Mouse (Mus musculus): ENCODE measurements around the gene Rab1a.

Gene Rab1a

GRCm38 (mm10) chr11:20247146-20247855 is 46.1 kb downstream of the Rab1a start:
- no peak for DNase-seq (ENCODE audit: low read depth, low spot score)

GRCm38 (mm10) chr11:20248277-20248676 is 47.0 kb downstream of the Rab1a start:
- no peak for DNase-seq (ENCODE audit: low read depth, low spot score)

- peak; percentile 65 for DNase-seq (ENCODE audit: low read depth, low spot score)
Measured at GRCm38 (mm10) chr11:20248840-20249239, 47.6 kb downstream of the Rab1a start.

- peak; percentile 97 for DNase-seq (ENCODE audit: low read depth, low spot score)
Measured at GRCm38 (mm10) chr11:20249296-20250110, 48.3 kb downstream of the Rab1a start, which contains the start of gene Cep68. Gene Cep68 (minus strand): TSS chr11:20249429.

GRCm38 (mm10) chr11:20250476-20251178 is 49.4 kb downstream of the Rab1a start:
- DNase-seq (ENCODE audit: low read depth, low spot score) = peak; percentile 83

GRCm38 (mm10) chr11:20253088-20253487 is 51.9 kb downstream of the Rab1a start:
- DNase-seq (ENCODE audit: low read depth, low spot score) = no peak

GRCm38 (mm10) chr11:20254791-20255190 is 53.6 kb downstream of the Rab1a start:
- DNase-seq (ENCODE audit: low read depth, low spot score) = no peak

GRCm38 (mm10) chr11:20262628-20263380 is 61.6 kb downstream of the Rab1a start:
- peak; percentile 48 for DNase-seq (ENCODE audit: low read depth, low spot score)

- no peak for DNase-seq (ENCODE audit: low read depth, low spot score)
Measured at GRCm38 (mm10) chr11:20269885-20270284, 68.7 kb downstream of the Rab1a start.

GRCm38 (mm10) chr11:20275974-20276373 is 74.7 kb downstream of the Rab1a start:
- DNase-seq (ENCODE audit: low read depth, low spot score) = no peak

All from ZHBTc4 (cell line).